Mouse (Mus musculus) gonadal fat pad, adult 2 months (tissue): ENCODE data around the gene Slc4a3. TPM values are rescaled to one million over a fixed set of nuclear protein-coding genes. Genes with fewer than 3 reads are reported as not detected.

Experiments used
- DNase-seq: peaks from one replicate; pipeline ENCODE4 v3.0.0-alpha.2; 2012; ENCODE audit warnings: low read depth
- polyA plus RNA-seq: library from polyadenylated mRNA; depleted of rRNA; stranded (reverse); fragments of >200 nt; gene quantifications from 2 replicates; pipeline ENCODE4 v1.2.3, GENCODE M21; 2012; rRNA removed

The Slc4a3 gene
- polyA plus RNA-seq = 25.8 and 35.8 TPM in 2 replicates

DNA sequence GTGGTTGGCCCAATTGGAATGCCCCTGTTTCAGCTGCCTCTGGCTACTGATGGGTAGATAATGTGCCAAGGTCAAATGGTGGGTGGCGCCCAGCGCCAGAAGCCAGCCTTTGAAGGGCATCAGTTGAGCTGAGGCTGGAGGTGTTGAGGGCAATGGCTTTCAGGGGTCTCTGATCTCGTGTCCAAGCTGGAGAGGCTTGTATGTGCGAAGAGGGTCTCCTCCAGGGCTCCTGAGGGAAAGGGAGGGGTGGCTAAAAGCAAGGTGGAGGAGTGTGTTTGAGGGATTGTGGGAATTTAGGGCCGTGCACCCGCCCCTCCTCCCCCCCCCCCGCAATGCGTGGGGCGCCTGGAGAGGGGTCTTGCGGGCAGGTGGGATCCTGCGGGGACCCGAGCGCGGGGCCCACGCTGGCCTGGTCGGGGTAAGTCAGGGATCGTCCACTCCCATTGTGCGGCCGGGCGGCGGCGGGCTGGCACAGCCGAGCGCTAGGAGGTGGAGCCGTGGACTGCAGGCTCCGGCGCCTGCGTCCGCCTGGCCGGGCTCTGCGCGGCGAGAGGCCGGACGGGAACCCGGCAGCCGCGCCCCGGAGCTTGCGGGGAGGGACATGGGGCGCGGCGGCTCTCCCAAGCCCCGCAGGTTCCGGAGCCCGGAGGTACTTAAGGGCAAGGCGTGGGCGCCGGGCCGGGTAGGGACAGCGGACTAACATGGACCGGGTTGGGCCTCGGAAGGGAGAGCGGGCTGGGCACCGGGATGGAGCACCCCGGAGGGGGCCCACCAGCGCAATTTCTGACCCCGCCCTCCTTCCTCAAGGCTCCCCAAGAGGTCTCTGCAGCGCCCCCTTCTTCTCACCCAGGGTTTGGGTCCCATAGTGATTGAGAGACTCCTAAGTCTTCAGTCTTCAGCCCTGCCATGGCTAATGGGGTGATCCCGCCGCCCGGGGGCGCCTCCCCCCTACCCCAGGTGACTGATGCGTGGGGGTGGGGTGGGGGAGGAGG is at the start of gene Slc4a3:
Gene Slc4a3 (plus strand): TSS at position 302 of the 992 bp plus-strand sequence.
- DNase-seq = no peak

DNA sequence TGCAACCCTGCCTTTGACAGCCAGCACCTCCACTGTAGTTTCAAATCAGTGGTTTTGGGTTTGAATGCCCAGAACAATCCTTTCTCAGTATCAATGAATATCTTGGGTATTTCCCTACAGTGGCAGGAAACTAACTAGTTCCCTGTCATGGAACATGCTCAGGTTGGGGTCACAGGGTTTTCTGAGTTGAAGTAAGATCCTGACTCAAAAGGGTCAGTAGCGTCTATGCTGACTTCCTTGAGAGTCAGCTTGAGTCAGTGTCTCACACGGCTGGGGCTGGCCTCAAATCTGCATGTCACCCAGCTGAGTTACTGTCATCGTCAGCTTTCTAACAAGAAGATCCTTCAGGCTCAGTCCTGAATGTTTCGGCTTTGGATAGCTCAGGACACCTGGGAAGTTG is 47.2 kb upstream of the Slc4a3 start:
- no peak for DNase-seq

DNA sequence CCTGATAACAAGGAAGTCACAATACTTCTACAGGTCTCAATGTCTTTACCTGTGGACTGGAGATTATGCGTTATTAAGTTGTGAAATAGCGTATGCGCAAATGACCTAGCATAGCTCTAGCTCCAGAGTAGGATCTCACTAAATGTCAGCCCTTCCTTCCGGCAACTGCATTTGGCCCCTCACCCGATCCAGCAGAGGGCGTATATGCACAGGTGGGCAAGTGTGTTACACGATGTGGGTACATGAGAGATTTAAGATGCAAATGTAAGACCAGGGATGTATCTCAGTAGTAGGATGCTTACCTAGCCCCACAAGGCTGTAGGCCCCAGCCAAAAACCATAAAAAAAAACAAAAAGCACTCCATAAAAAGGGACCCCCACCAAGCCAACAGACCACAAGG is 46.6 kb upstream of the Slc4a3 start:
- no peak for DNase-seq

DNA sequence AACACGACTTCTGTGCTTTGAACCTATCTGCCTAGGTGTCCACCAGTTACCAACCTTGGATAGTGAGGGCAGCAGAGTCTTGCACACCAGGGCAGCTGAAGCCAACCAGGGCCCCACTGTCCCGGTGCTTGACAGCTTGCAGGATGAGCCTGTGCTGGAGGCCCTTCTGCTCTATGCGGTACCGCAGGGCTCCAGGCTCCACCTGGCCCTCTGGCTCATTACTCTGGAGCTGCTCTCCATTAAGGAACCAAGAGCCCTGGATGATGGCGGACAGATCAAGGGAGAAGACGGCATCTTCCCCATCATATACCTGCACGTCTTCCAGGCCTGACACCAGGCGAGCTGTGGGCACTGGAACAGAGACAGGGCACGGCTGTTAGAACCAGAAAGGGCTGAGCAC is 44.2 kb upstream of the Slc4a3 start:
- no peak for DNase-seq

DNA sequence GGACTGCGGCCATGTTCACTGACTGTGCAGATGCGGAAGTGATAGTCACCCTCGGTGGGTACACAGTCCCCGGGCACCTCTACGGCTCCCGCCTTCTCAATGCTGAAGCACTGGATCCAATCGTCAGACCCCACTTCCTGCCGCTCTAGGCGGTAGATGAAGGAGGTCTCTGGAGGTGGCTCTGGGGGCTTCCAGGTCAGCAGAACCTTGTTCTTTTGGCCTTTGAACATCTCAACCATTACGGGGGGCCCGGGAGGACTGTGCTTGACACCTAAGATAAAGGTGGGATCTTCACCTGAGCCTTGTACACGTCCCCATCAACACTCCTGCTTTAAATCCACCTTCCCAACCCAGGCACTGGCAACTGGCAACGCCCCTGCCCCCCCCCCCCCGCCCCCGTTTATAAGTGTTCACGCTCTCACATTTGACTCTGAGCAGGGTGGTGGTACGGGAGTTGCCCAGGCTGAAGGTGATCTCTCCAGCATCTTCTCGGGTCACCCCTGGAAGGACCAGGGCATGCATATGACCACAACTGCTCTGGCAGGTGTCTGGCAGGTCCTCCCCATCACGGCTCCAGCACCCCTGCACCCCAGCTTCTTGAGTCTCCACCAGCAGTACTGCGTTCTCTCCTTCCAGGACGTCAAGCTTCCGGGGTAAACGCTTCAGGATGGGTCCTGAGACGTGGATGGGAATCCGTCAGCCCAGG is 43.0 kb upstream of the Slc4a3 start:
- no peak for DNase-seq

DNA sequence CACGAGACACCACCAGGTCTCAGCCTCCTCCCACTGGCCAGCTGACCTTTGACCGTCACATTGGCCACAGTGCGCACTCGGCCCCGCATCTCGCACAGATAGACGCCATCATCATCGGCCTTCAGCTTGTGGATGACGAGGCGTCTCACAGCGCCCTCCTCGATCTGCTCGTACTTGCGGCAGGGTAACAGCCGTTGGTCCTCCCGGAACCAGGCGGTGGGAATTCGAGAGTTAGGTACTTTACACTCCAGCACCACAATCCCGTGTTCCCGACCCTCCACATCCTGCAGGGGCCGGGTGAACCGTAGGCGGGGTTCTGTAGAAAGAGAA is 42.5 kb upstream of the Slc4a3 start:
- DNase-seq = no peak

DNA sequence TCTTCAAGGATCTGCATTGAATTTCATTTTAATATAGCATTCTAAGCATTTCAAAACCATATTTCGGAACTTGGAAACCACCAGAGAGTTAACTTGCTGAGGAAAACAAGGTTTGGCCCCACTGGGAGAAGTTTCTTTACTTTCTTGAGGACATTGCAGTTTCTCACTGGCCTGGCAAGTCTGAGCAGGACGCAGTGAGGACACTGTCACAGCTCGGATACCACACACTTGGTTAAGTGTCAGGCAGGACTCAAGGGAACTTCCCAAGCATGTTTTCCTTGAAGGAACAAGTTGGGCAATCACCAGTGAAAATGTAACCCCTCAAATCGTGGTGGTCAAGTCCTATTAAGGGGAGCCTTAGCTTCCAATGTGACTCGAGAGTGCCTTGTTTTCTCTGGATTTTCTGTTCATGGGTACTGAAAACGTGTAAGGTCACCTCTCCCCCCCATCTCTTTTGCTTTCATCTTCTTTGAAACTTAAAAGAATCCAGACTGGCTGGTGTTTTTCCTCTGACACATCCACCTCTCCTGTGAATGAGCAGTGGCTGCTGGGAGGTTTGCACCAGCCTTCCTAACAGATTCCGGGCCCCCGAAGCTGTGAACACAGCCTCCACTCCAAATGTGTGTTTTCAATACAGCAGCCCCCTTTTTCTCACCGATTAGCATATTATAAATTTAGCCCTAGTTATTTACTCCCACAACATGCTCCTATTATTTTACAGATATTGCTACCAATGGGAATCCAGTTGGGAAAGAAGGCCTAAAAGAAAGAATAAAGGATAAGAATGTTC is 41.6 kb upstream of the Slc4a3 start:
- DNase-seq = no peak

DNA sequence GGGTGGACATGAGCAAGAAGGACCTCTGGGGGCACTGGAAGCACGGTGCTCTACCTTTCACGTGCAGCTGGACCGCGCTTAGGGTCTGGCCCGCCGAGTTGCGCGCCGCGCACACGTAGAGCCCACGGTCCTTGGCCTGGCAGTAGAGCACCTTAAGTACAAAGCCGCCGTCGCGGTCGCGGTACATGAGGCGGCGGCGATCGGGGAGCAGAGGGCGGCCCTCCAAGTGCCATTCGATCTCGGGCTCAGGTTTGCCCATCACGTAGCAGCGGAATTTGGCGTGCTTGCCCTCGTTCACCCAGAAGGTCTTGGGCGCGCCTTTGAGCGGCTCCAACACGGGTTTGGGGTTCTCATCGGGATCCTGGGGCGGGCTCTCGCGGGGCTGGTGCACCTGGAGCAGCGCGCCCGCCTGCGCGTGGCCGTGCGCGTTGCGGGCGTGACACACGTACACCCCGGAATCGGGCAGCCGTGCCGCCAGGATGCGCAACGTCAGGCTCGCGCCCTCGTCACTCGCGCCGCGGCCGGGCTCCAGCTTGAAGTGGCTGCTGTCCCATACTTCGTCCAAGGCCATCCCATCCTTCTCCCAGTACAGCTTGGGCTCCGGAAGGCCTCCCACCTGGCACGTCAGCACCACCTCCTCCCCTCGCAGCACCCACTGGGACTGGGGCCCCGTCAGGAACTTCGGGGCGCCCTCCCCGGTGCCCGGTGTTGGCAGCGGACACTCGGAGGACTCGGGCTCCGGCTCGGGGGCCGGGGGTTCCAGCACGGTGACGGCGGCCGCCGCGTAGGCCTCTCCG is 40.7 kb upstream of the Slc4a3 start:
- DNase-seq = no peak

DNA sequence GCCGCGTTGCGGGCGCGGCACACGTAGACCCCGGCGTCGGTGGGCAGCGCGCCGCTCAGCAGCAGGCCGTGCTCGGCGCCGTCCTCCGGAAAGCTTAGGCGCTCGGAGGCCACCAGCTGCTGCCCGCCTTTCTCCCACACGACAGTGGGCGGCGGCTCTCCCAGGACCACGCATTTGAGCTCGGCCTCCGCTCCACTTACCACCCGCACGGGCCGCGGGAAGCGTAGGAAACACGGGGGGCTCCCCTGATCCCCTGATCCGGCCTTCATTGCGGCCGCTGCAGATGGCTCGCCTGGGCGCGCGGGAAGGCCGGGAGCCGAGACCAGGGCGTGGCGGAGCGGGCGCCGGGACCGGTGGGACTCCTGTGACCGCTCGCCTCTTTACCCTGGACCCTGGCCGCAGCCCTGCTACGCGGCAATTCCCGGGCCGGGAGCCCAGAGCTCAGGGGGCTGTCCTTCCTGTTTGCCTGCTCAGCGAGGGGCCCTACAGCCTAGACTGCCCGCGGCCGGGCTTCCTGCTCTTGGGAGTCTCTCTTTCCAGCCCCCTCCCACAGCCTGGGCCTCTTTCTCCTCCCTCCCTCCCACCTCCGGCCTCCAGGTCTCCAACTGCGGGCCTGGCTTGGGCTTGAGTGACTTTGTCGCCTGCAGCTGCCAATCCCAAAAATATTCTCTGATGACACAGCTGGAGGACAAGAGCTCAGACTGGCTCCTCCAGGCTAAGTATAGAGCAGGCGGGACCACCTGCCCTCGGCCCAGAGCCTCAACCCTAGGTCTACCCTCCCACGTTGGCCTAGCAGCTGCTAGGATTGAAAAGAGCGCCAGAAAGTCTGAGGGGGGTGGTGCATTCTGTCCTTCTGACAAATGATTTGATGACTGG is 39.9 kb upstream of the Slc4a3 start, which contains the start of gene Obsl1:
Gene Obsl1 (minus strand): TSS at position 497 of the 876 bp plus-strand sequence.
- no peak for DNase-seq

DNA sequence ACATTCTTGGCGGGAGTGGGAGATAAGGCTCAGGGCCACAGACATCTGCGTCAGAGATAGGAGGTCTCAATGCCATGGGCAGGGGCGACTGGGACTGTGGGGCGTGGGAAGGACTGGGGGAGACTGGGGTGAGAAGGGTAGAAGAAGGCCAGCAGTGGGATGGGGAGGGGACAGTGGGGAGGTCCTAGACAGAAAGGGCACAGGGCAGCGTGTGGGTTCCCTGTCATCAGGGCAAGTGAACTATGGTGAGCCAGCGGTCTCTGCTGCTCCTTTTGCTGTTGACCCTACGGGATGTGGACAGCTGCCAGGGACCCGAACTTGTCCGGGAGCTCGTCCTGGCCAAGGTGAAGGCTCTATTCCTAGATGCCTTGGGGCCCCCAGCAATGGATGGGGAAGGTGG is 39.1 kb upstream of the Slc4a3 start, which contains the start of gene Inha:
Gene Inha (plus strand): TSS at position 72 of the 400 bp plus-strand sequence.
- DNase-seq = no peak

DNA sequence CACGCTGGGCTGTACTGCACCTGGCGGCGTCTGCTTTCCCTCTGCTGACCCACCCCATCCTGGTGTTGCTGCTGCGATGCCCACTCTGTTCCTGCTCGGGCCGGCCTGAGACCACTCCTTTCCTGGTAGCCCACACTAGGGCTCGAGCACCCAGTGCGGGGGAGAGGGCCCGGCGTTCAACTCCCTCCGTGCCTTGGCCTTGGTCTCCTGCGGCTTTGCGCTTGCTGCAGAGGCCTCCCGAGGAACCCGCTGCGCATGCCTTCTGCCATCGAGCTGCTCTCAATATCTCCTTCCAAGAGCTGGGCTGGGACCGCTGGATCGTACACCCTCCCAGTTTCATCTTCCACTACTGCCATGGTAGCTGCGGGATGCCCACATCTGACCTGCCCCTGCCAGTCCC is 36.5 kb upstream of the Slc4a3 start:
- no peak for DNase-seq

DNA sequence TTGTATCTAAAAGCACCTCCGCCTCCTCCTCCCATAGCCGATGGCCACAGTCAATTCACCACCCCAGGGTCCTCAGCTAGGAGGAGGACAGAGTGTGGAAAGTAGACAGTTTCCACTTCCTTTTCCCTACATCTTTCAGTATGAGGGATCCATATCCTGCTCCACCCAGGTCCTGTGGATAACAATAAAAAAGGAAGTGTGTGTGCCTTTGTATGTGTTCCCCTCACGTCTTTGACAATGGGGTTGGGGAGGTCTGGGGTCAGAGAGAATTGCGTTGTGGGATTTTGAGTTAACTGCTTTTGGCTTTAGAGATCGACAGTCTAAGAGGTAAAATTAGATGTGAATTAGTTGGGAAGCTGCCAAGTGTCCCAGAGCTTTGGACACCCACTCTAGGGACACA is 35.9 kb upstream of the Slc4a3 start:
- no peak for DNase-seq

DNA sequence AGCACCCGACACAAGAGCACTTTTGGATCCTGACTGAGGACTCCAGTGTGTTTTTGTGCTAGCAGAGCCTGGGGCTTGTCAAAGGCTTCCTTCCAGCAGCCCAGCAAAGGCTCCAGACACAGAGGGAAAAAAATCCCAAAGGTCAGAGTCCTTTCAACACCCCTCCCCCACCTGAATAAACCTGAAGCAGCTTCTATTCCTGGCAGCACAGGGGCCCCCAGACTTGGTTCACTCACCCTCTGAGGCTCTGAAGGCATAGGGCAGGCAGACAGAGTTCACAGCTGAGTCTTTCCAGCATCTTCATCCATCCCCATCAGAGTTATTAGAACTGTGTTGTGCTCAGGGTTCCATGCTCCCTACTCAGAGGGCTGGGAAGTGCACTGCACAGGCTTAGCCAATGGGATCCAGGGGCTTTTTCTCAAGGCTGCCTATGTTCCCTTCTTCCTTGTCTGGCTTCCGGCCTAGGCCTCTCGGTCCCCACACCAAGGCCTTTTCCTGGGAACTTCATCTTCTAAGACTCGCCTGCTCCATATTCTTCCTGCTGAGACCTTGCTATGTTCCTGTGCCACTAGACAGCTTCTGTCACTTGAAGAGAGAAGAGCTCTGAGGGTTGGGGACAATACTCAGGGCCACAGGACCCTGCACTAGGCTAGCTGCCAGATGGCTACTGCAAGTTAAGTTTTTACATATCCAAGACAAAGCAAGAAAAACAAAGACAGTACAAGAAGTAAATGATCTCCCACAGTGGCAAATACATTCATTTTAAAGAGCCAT is 34.4 kb upstream of the Slc4a3 start:
- DNase-seq = no peak

DNA sequence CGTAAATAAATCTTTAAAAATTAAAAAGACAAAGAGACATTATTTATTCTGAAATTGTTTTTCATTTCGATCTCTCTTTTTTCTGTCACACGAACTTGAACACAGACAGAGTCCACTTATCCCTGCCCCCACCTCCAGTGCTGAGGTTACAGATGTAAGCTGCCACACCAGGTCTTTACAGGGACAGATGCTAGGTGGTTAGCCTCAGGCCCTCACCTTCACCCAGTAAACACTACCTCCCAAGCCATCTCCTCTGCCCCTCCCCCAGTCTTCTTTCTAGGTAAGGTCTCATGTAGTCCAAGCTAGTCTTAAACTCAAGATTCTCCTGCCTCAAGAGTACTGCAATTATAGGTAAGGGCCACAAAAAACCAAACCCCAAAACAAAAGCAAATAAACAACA is 33.5 kb upstream of the Slc4a3 start:
- no peak for DNase-seq

DNA sequence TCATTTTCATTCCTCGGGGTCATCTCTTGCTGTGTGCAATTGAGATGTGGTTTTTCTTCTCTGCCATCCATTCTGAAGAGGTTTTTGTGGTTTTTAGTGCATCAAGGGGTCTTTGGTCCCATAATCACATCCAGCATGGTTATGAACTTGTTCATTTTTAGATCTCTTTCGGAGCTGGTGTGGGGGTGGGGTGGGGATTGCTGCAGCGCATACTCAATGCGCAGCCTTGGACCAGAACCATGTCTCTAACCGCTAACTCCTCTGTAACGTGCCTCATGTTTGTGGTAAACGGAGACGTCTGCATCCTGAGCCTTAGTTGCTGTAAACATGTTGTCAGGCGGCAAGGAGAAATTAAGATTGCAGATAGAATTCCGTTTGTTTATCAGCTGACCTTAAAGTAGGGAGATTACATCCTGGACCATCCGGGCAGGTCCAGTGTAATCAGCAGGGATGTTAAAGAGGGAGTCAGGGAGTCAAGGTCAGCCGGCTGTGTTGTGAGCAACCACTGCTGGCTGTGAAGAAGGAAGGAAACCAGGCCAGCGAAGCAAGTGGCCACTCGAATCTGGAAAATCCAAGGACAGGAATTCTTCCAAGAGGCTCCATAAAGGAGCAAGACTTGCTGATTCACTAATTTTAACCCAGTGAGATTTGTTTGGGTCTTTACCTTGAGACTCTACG is 29.2 kb upstream of the Slc4a3 start:
- DNase-seq = no peak

DNA sequence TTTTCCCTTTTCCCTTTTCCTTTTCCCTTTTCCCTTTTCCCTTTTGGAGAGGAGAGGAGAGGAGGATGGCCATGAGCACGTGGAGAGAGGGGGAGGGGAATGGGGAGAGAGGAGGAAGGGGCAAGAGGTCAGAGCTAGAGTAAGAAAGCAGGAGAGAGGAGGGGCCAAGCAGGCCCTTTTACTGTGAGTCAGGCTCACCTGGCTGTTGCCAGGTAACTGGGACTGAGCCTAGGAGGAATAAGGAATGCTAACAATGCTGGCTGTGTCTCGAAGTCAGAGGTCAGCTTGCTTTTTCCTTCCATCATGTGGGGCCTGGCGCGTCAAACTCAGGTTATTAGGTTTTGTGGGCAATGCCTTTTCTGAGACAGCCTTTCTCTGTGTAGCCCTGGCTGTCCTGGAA is 28.1 kb upstream of the Slc4a3 start:
- DNase-seq = no peak

DNA sequence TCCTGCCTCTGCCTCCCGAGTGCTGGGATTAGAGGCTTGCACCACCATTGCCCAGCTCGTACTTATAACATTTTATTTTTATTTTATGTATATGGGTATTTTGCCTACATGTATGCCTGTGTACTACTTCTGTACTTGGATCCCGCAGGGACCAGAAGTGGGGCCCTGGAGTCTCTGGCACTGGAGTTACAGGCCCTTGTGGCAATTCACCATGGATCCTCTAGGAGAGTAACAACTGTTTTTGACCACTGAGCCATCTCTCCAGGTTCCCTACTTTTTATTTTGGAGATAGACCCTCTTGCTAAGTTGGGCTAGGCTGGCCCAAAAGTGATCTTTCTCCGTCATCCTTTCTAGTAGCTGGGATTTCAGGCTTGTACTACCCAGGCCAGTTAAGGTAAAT is 27.6 kb upstream of the Slc4a3 start:
- DNase-seq = no peak

DNA sequence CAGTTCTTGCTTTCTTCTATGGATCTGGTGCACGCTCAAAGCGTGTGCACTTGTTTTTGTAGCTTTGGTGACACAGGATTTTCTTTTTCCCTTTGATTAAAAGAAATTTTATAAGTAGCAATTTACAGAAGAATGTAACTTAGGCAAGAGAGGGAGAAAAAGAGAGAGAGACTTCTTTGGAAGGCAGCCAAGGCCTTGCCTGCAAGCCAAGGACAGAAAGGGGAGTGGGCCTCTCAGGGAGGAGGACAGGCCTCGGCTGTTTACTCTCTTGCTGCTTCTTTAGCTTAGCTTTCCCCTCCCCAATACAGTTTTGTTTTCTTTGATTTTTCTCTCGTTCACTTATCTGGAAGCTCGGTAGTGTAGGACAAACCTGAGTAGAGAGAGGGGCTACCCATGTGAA is 26.5 kb upstream of the Slc4a3 start:
- DNase-seq = no peak
